Mouse (Mus musculus) spleen, adult 2 months (tissue): Measurements from ENCODE around the gene Abcb11. TPM values are rescaled to one million over a fixed set of nuclear protein-coding genes. Genes with fewer than 3 reads are reported as not detected.
"Not testable (repeated sequence)": the region's sequence is repeated elsewhere in the genome, so short reads cannot be mapped to it uniquely, and the experiment has no call there.

Source experiments
- DNase-seq, 2 experiments: peaks; one replicate each; pipeline versions ENCODE4 v3.0.0 to v3.0.0-alpha.2; 2012 to 2021; ENCODE audit warnings: low spot score in 2 of 2, low read depth in 1 of 2
- H3K27ac ChIP-seq: fragments of 200-500 bp; 2 replicates; pipeline ENCODE4 v1.5.1; 2012; ENCODE audit warnings: low read length, inconsistent platforms; ENCODE audit not compliant: insufficient read depth
- H3K27me3 ChIP-seq: fragments of 200-500 bp; 2 replicates; pipeline ENCODE4 v1.6.1; 2012; ENCODE audit warnings: mild to moderate bottlenecking, moderate library complexity, low read length, inconsistent platforms; ENCODE audit not compliant: control insufficient read depth, insufficient read depth
- H3K36me3 ChIP-seq: fragments of 200-500 bp; 2 replicates; pipeline ENCODE4 v1.6.1; 2012; ENCODE audit warnings: mild to moderate bottlenecking, low read length, inconsistent platforms; ENCODE audit not compliant: control insufficient read depth, insufficient read depth
- H3K4me1 ChIP-seq: fragments of 200-500 bp; 2 replicates; pipeline ENCODE4 v1.6.1; 2011; ENCODE audit warnings: inconsistent platforms; ENCODE audit not compliant: control insufficient read depth, insufficient read depth, insufficient read length
- H3K4me3 ChIP-seq: fragments of 200-500 bp; 2 replicates; pipeline ENCODE4 v1.5.1; 2011; ENCODE audit warnings: mild to moderate bottlenecking, inconsistent platforms; ENCODE audit not compliant: insufficient read depth, insufficient read length; ENCODE audit errors: extremely low read depth
- CTCF ChIP-seq: fragments of 200-500 bp; IDR thresholded peaks from 2 replicates; pipeline ENCODE4 v1.5.1; 2011; ENCODE audit warnings: mild to moderate bottlenecking, inconsistent platforms; ENCODE audit not compliant: insufficient read depth, insufficient read length, insufficient replicate concordance; ENCODE audit errors: extremely low read depth
- POLR2A ChIP-seq: fragments of 200-500 bp; IDR thresholded peaks from 2 replicates; pipeline ENCODE4 v1.6.1; 2011; ENCODE audit warnings: low read depth, low read length, inconsistent platforms
- WGBS: fragments of 180-500 bp; shearing (Covaris S2); methylation state at CpG from one replicate; pipeline ENCODE4 v1.1.7; 2018; 5-methylcytosine and 5-hydroxymethylcytosine counted together
- polyA plus RNA-seq: library from polyadenylated mRNA; depleted of rRNA; stranded (reverse); fragments of >200 nt; gene quantifications from 2 replicates; pipeline ENCODE4 v1.2.3, GENCODE M21; 2012

The Abcb11 gene
- polyA plus RNA-seq, 1 experiment, result not detected

DNA sequence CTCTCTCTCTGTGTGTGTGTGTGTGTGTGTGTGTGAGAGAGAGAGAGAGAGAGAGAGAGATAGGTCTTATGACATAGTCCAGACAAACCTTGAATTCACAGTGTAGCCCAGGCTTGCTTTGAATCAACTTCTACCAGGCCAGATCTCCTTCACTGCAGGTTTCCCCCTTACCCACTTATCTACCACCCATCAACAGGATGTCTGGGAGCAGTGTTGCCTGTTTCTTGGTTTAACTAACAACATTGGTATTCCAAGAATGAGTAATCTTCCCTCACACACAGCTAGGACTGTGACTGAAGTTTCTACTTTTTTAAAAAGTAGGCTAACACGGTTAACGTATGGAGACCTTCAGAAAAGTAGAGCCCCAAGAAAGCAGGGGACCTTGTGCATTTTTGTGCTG is 34.4 kb upstream of the Abcb11 start:
- TF ChIP-seq POLR2A, result no peak
- no peak for TF ChIP-seq CTCF

DNA sequence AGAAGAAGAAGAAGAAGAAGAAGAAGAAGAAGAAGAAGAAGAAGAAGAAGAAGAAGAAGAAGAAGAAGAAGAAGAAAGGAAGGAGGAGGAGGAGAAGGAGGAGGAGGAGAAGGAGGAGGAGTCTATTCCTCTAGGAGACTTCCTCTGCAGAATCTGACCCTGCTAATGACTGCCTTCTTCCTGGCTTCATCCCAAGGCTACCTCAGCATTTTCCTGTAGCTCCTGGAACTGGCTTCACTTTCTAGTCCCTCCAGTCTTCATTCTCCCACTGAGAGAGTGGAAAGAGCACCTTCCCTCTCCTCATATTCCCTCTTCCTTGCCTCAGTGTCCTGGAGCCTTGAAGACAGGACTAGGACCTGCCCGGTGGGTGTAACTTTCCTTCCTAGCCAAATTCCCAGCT is 22.9 kb upstream of the Abcb11 start:
- no peak overlapping the region for H3K27ac ChIP-seq
- 83% methylated on average over 1 of the region's 1 CpGs for WGBS
- TF ChIP-seq POLR2A, result no peak
- TF ChIP-seq CTCF, result no peak

More for the DNA sequence above, 34.4 kb upstream of the Abcb11 start:
- no peak overlapping the region for H3K4me3 ChIP-seq
- no peaks in the 10 kb centered on the region for H3K27me3 ChIP-seq
- DNase-seq, result no peak
- 87% methylated on average over 2 of the region's 2 CpGs for WGBS
- H3K27ac ChIP-seq, result no peak overlapping the region
- H3K36me3 ChIP-seq, result no peaks in the 10 kb centered on the region
- no peaks in the 10 kb centered on the region; the same call in 1 of the 2 replicates for H3K4me1 ChIP-seq

GRCm38 (mm10) chr2:69364831-69365230 is 22.4 kb upstream of the Abcb11 start:
- Histone ChIP-seq H3K36me3 (no peaks in the 10 kb centered on the region), H3K4me1 (no peaks in the 10 kb centered on the region), H3K4me3 (no peak overlapping the region), H3K27me3 (no peaks in the 10 kb centered on the region), H3K27ac (no peak overlapping the region)
- WGBS, result 76% methylated on average over 2 of the region's 2 CpGs
- no peak for DNase-seq
- no peak for TF ChIP-seq POLR2A
- no peak for TF ChIP-seq CTCF

More for the DNA sequence above, 22.9 kb upstream of the Abcb11 start:
- Histone ChIP-seq H3K36me3 (no peaks in the 10 kb centered on the region), H3K4me3 (no peak overlapping the region), H3K27me3 (no peaks in the 10 kb centered on the region), H3K4me1 (no peaks in the 10 kb centered on the region)
- DNase-seq, result no peak

GRCm38 (mm10) chr2:69355402-69355801 is 13.0 kb upstream of the Abcb11 start:
- H3K36me3 ChIP-seq, H3K27me3 ChIP-seq, H3K4me3 ChIP-seq, H3K27ac ChIP-seq, DNase-seq, H3K4me1 ChIP-seq: not testable (repeated sequence)

GRCm38 (mm10) chr2:69341506-69341905 is 910 bp downstream of the Abcb11 start:
- H3K36me3 ChIP-seq, result no peaks in the 10 kb centered on the region
- H3K4me3 ChIP-seq, result no peak overlapping the region
- no peaks in the 10 kb centered on the region for H3K27me3 ChIP-seq
- DNase-seq, result no peak
- H3K27ac ChIP-seq, result no peak overlapping the region
- TF ChIP-seq CTCF (no peak), POLR2A (no peak)
- no peaks in the 10 kb centered on the region for H3K4me1 ChIP-seq
- 85% methylated on average over 6 of the region's 6 CpGs for WGBS

DNA sequence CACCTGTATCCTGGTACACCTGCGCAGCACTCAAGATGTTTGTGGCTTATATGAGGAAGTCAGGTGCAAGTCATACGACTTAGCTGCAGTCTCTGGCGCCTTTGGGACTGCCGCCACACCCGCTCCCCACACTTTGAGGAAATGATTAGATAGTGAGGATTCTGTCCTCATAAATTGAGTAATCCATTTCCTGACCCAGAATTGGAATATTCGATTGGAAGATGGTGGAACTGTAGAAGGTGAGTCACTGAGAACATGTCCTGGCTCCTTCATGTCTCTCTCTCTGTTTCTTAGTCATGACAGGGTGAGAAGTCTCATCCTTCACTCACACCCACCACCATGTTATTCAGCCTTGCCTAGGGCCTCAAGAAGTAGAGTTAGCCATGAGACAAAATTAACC is 10.9 kb downstream of the Abcb11 start:
- not testable (repeated sequence) for DNase-seq, H3K27me3 ChIP-seq, H3K36me3 ChIP-seq, H3K4me3 ChIP-seq, H3K27ac ChIP-seq, H3K4me1 ChIP-seq
- 86% methylated on average over 6 of the region's 6 CpGs for WGBS

- no peak for DNase-seq
- Histone ChIP-seq H3K27me3 (no peaks in the 10 kb centered on the region), H3K4me1 (no peaks in the 10 kb centered on the region), H3K27ac (no peak overlapping the region), H3K4me3 (no peak overlapping the region), H3K36me3 (no peaks in the 10 kb centered on the region)
- 90% methylated on average over 5 of the region's 5 CpGs for WGBS
- TF ChIP-seq CTCF, result no peak
- TF ChIP-seq POLR2A, result no peak
Observed at GRCm38 (mm10) chr2:69328509-69329163, 13.8 kb downstream of the Abcb11 start.
